Mouse (Mus musculus): ENCODE data around the gene Tmprss6. TPM values are rescaled to one million over a fixed set of nuclear protein-coding genes. Genes with fewer than 3 reads are reported as not detected.
A peak's percentile ranks its signal among the peaks of the same experiment; 100 is the strongest.

The Tmprss6 gene
- polyA plus RNA-seq, 1 experiment from 2014 or later: 0.37 TPM

DNA sequence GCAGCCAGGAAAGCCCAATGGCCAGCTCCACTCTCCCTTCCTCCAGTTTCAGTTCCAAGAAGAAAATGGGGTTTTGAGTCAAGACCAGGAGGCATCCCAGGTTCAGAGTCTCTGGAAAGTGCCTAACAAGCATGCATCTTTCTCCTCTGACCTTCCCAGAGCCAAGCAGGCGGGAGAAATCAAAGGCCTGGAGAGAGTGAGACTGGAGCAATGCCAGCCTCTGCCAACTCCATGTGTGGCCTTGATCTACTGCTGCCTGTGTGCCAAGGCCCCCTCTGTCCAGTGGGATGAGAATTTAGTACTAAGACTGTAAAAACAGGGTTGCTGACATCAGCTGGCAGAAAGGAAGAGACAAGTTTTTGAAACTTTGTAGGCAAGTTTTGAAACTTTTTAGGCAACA lies 64.5 kb downstream of the Tmprss6 start:
- H3K4me3 ChIP-seq: no peak overlapping the region
- 79% methylated on average over 1 of the region's 1 CpGs for WGBS
- peaks cover 24% of the 10 kb centered on the region for H3K27me3 ChIP-seq (replicated peaks; ENCODE audit: low read depth, poor library complexity, severe bottlenecking)
- H3K9me3 ChIP-seq: no peaks in the 10 kb centered on the region
- H3K36me3 ChIP-seq (replicated peaks): no peaks in the 10 kb centered on the region
- H3K27ac ChIP-seq (replicated peaks): no peak overlapping the region
- DNase-seq (ENCODE audit: low spot score): no peak
- H3K4me1 ChIP-seq: peaks cover 60% of the 10 kb centered on the region

DNA sequence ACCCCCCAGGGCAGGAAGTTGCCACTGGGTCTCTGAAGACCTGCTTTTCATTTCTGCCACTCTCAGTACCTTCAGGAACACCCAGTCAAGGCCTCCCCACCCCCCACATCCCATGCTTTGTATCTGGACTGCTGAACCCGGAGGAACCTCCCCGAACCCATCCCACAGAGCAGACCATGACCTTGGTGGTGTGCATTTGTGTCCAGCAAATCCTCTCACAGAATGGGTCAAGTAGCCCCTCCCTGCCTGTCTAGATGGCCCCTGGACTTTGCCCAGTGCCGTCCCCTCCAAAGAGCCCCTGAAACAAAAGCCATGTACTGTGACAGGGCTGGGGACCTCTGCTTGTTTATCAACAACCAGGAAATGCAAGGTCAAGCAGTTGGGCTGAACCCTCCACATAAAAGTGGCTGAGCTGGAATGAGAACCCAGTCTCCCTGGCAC lies 65.1 kb downstream of the Tmprss6 start:
- peaks cover 59% of the 10 kb centered on the region for H3K4me1 ChIP-seq
- H3K27ac ChIP-seq (replicated peaks): 0 out of 2 replicates have a peak overlapping the region, but pooled peaks have one; percentile 10
- DNase-seq (ENCODE audit: low spot score): no peak
- peaks cover 18% of the 10 kb centered on the region for H3K27me3 ChIP-seq (replicated peaks; ENCODE audit: low read depth, poor library complexity, severe bottlenecking)
- no peaks in the 10 kb centered on the region for H3K36me3 ChIP-seq (replicated peaks)
- no peaks in the 10 kb centered on the region for H3K9me3 ChIP-seq
- WGBS: 52% methylated on average over 3 of the region's 3 CpGs
- no peak overlapping the region for H3K4me3 ChIP-seq

DNA sequence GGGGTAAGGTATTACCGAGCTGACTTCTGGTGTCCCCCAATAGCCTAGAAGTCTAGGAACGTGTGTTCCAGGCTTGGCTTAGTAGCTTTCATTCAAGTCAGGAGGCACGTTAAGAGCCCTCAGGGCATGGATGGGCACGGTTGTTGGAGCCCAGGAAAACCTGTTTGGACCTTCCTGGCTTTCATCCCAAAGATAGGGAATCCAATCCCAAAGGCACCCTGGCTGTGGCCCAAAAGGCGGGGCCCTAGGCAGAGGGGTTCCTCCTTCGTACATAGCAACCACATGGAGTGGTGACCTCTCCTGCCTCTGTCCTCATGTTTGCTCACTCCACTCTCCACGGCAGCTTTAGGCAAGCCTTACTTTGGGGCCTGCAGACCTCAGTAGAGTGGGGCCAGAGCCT lies 66.0 kb downstream of the Tmprss6 start:
- 78% methylated on average over 7 of the region's 7 CpGs for WGBS
- peaks cover 50% of the 10 kb centered on the region for H3K4me1 ChIP-seq
- DNase-seq (ENCODE audit: low spot score): no peak
- no peak overlapping the region for H3K27ac ChIP-seq (replicated peaks)
- no peaks in the 10 kb centered on the region for H3K9me3 ChIP-seq
- no peak overlapping the region for H3K4me3 ChIP-seq
- H3K27me3 ChIP-seq (replicated peaks; ENCODE audit: low read depth, poor library complexity, severe bottlenecking): peaks cover 9% of the 10 kb centered on the region; the same call in 1 of the 2 replicates
- no peaks in the 10 kb centered on the region for H3K36me3 ChIP-seq (replicated peaks)

DNA sequence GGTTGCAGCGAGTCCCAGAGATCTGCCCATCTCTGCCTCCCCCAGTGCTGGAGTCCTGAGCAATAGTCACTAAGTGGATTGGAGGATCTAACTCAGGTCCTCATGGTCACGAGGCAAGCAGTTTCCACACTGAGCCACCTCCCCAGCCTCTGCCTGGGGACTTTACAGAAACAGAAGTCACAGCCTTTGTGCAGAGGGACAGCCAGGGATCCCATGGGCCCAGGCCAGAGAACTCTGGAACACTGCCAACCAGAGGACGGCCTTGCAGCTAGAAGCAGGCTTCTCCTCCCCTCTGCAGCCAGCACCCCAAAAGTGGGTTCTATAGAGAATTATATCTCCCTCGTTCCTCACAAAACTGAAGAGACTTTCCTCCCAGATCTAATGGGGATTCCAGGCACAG lies 66.5 kb downstream of the Tmprss6 start:
- DNase-seq (ENCODE audit: low spot score): no peak
- 0 out of 2 replicates have a peak overlapping the region, but pooled peaks have one; percentile 26 for H3K27ac ChIP-seq (replicated peaks)

DNA sequence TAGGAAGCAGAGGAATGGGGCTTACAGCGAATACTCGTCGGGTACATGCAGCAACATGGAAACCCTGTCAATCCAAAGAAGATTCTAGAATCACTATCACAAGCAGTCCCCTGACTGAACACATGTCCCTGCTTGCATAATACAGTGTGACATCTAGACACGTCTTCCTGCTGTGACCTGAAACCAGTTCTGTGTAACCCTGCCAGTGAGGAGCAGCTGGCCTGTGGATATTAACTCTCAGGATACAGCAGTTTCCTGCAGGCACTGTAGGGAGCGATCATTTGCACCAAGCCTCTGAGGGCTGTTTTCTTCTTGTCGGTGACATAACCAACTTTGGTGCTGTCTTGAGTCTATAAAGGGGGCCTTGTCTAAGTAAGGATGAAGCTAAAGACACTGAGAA lies 67.1 kb downstream of the Tmprss6 start:
- Histone ChIP-seq H3K36me3 (replicated peaks) (no peaks in the 10 kb centered on the region), H3K27me3 (replicated peaks; ENCODE audit: low read depth, poor library complexity, severe bottlenecking) (peaks cover 9% of the 10 kb centered on the region; the same call in 1 of the 2 replicates), H3K4me1 (peaks cover 40% of the 10 kb centered on the region), H3K4me3 (no peak overlapping the region), H3K9me3 (no peaks in the 10 kb centered on the region), H3K27ac (replicated peaks) (no peak overlapping the region)
- DNase-seq (ENCODE audit: low spot score): no peak
- WGBS: 78% methylated on average over 6 of the region's 6 CpGs

More for the DNA sequence above, 66.5 kb downstream of the Tmprss6 start:
- 82% methylated on average over 4 of the region's 4 CpGs for WGBS
- H3K9me3 ChIP-seq: no peaks in the 10 kb centered on the region
- peaks cover 45% of the 10 kb centered on the region for H3K4me1 ChIP-seq
- no peaks in the 10 kb centered on the region for H3K36me3 ChIP-seq (replicated peaks)
- H3K4me3 ChIP-seq: no peak overlapping the region
- peaks cover 9% of the 10 kb centered on the region; the same call in 1 of the 2 replicates for H3K27me3 ChIP-seq (replicated peaks; ENCODE audit: low read depth, poor library complexity, severe bottlenecking)

DNA sequence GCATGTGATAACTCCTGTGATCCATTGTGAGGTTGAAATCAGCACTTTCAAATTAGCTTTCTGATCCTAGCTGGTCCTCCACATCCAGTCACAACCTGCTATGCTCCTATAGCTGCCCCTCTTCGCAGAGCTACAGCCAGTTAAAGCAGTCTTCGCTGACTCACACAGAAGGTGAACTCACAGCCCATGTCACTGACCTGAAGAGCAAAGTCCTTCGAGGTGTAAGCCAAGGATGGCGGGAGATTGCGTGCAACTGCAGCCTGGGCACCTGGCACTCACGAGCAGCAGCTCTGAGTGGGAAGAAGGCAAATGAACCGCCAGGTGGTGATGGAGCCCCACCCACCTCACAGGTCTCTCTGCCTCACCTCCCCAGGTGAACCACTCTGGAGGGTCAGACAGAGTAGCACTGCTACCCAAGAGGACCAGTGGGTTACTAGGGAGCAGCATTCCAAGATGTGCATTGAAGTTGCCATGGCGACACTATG lies 72.9 kb downstream of the Tmprss6 start, which contains the start of gene Tex33:
Gene Tex33, minus strand, starts transcription at position 435 of the 485 bp plus-strand sequence.
- Histone ChIP-seq H3K4me1 (no peaks in the 10 kb centered on the region), H3K27ac (replicated peaks) (no peak within 1 kb of the TSS), H3K36me3 (replicated peaks) (no peaks in the 10 kb centered on the region), H3K9me3 (no peaks in the 10 kb centered on the region), H3K27me3 (replicated peaks; ENCODE audit: low read depth, poor library complexity, severe bottlenecking) (no peaks in the 10 kb centered on the region), H3K4me3 (no peak within 1 kb of the TSS)
- no peak for DNase-seq (ENCODE audit: low spot score)
- WGBS: 80% methylated on average over 8 of the region's 8 CpGs

DNA sequence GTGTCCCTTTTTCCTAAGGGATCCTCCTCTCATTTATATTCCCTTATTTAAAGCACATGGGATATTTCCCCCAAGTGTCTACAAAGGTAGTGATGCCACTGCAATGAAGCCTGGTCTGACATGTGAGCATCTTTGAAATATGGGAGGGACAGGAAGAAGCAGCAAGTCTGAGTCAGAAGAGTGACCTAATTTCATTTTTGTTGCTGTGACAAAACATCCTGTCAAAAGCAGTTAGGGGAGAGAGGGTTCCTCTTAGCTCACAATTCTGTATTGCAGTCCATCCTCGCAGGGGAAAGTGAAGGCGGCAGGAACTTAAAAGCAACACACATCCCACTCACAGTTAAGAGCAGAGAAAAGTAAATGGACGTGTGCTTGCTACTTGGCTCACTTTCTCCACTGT lies 77.6 kb downstream of the Tmprss6 start:
- no peaks in the 10 kb centered on the region for H3K36me3 ChIP-seq (replicated peaks)
- H3K4me1 ChIP-seq: no peaks in the 10 kb centered on the region
- no peak for DNase-seq (ENCODE audit: low spot score)
- no peak overlapping the region for H3K4me3 ChIP-seq
- H3K27me3 ChIP-seq (replicated peaks; ENCODE audit: low read depth, poor library complexity, severe bottlenecking): no peaks in the 10 kb centered on the region
- no peaks in the 10 kb centered on the region for H3K9me3 ChIP-seq
- no peak overlapping the region for H3K27ac ChIP-seq (replicated peaks)
- 86% methylated on average over 3 of the region's 3 CpGs for WGBS

Other genes with a start within 250 kb of the Tmprss6 start
- 4.2 and 6.2 TPM in 2 replicates for gene Ncf4, start 223.8 kb downstream of the Tmprss6 start, polyA plus RNA-seq (2016; fragmentation: Nextera tagmentation; extraction: Ambion mirVana)
- gene Csf2rb2, start 162.9 kb downstream of the Tmprss6 start, polyA plus RNA-seq (2016; fragmentation: Nextera tagmentation; extraction: Ambion mirVana): 0.48 and 0.51 TPM in 2 replicates
- 2.1 and 2.2 TPM in 2 replicates for gene Csf2rb, start 142.9 kb downstream of the Tmprss6 start, polyA plus RNA-seq (2016; fragmentation: Nextera tagmentation; extraction: Ambion mirVana)
- not detected in 2 replicates for gene Tex33, start 72.7 kb downstream of the Tmprss6 start, polyA plus RNA-seq (2016; fragmentation: Nextera tagmentation; extraction: Ambion mirVana)
- gene Tst, start 62.7 kb downstream of the Tmprss6 start, polyA plus RNA-seq (2016; fragmentation: Nextera tagmentation; extraction: Ambion mirVana): 10.4 and 12.7 TPM in 2 replicates
- gene Mpst, start 62.2 kb downstream of the Tmprss6 start, polyA plus RNA-seq (2016; fragmentation: Nextera tagmentation; extraction: Ambion mirVana): 0.98 and 1.1 TPM in 2 replicates
- 49.6 and 51.6 TPM in 2 replicates for gene Kctd17, start 40.1 kb downstream of the Tmprss6 start, polyA plus RNA-seq (2016; fragmentation: Nextera tagmentation; extraction: Ambion mirVana)
- gene Il2rb, start 26.6 kb upstream of the Tmprss6 start, polyA plus RNA-seq (2016; fragmentation: Nextera tagmentation; extraction: Ambion mirVana): 0.09 TPM in 1 of 2 replicates, not detected in the other
- gene C1qtnf6, start 62.8 kb upstream of the Tmprss6 start, polyA plus RNA-seq (2016; fragmentation: Nextera tagmentation; extraction: Ambion mirVana): 9.6 and 10.4 TPM in 2 replicates
- not detected in 2 replicates for gene Sstr3, start 76.1 kb upstream of the Tmprss6 start, polyA plus RNA-seq (2016; fragmentation: Nextera tagmentation; extraction: Ambion mirVana)
- 5.0 and 7.7 TPM in 2 replicates for gene Rac2, start 104.1 kb upstream of the Tmprss6 start, polyA plus RNA-seq (2016; fragmentation: Nextera tagmentation; extraction: Ambion mirVana)
- 3.8 and 5.8 TPM in 2 replicates for gene Cyth4, start 128.4 kb upstream of the Tmprss6 start, polyA plus RNA-seq (2016; fragmentation: Nextera tagmentation; extraction: Ambion mirVana)